Mouse (Mus musculus) layer of hippocampus, postnatal 25 days (tissue): ENCODE measurements around the gene 1810010D01Rik. TPM values are rescaled to one million over a fixed set of nuclear protein-coding genes. Genes with fewer than 3 reads are reported as not detected.
A peak's percentile ranks its signal among the peaks of the same experiment; 100 is the strongest.

Experiments used
- DNase-seq, 2 experiments: peaks; one replicate each; pipeline ENCODE4 v3.0.0; 2022; ENCODE audit warnings: mixed read lengths in 2 of 2, low spot score in 1 of 2; ENCODE audit errors: extremely low spot score in 1 of 2
- total RNA-seq, 2 experiments: library from RNA; stranded (reverse); gene quantifications; 2 replicates each; pipeline ENCODE4 v1.2.3; 2021

1810010D01Rik gene
- total RNA-seq, 2 experiments from 2014 or later = 0.44 to 1.5 TPM

DNA sequence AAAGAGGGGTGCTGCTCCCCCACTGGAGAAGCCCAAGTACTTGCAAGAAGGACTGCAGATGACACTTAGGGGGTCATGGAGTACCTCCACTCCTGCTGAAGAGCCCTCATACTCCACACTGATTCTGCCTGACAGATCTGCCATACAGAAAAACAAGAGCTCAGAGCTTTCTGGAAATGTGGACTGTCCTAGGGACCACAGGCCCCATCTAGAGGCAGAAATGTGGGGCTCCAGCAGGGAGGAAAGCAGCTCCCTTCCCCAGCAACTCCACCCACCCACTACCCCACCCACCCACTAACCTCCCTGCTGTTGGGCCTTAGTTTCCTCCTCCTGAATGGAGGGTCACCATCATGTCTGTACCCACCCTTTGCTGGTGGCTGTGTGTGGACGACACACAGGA is 8.7 kb upstream of the 1810010D01Rik start:
- DNase-seq = no peak

DNA sequence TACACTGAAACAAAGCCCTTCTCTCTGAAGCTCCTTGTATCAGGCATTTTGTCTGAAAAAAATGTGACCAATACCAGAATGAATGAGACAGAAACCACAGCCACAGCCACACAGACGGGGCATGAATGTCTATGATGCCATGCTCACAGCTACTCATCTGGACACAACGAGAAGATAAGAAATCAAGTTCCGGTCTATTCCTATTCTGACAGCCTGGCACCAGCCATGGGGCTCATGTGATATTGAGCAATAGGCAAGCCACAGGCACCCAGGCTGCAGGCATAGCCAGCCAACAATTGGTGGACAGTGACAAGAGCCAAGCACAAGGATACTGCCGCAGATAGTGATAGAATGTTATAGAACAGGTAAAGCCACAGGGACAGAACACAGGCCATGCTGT is 7.6 kb upstream of the 1810010D01Rik start:
- no peak for DNase-seq

DNA sequence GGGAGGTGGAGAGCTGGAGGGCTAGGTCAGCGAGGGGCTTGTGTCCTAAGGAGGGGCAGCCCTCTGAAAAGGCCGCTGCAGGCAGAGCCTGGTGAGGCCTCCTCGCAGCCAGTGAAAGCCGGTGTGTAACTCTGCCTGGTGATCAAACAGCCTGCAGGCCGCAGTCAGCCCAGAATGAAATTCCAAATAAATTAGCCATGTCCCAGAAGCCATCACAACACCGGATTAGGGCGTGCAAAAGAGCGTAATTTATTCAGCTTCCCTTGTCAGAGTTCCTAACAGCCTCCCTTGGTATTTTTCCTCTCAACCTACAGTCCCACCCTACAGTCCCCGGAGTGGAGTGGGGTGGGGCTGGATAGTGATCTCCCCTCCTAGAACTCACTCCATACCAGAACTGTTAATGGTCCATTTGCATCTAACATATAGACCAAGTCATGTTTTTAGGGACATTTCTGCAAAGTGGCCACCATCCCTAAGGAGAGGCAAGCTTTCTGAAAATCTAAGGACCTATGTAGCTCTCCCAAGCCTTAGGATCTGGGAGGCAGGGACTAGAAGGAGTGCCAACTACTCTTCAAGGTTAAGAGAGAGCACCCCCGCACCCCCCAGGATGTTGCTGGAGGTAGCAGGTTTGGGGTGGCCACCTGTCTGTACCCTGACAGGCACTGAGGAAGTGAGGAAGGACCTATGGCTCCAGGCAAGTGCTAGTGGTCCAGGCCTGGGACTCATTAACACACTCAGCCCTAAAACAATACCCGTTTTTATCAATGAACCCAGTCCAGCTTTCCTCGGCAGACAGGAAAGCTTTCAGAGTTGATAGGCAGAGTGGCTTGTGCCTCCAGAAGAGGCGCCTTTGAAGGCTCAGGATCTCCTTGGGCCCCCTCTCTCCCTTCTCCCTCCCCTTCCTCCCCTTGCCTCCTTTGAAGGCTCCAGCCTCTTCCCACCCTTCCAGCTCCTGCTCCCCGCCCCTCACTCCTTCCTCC is 4.1 kb upstream of the 1810010D01Rik start:
- no peak for DNase-seq

DNA sequence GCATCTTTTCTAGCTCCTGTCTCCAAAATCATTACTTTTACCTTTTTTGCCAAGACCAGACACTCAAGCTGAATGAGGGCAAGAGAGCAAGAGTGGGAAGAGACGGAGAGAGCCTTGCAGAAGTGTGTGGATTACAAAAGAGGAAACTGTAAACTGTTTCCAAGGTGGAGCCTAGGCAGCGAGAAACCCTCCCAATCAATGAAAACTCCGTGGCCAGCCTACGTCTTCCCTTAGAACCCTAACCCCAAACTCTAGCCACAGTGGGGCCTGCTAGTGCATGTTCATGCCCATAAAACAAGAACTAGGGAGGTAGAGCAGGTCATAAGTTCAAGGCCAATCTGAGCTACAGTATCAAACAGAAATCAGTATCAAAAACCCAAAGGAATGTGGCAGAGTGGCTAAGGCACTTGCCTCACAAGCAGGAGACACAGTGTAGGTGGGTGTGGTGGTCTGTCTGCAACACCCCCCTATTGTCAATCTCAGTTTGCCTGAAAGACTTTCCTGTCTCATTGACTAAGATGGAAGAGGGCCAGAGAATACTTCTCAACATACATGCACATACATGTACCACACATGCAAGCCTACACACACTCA is 2.7 kb upstream of the 1810010D01Rik start:
- no peak for DNase-seq

DNA sequence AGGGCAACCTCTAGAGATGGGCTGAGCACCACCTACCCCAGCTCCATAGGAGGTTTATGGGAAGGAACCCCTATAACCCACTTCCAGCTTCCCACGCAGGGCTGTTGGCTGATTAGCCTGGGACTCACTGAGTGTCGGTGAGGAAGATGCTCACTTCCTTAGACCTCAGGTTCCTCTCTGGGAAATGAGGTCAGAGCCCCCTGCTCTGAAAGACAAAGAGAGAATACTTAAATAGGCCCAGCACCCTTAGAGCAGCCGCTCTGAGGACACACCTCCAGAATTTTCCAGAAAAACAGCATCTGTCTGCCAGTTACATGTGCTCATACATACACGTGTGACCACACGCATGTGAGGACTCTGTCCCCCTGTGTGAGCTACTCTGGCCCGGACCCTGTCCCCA is 1.1 kb downstream of the 1810010D01Rik start:
- DNase-seq = no peak

DNA sequence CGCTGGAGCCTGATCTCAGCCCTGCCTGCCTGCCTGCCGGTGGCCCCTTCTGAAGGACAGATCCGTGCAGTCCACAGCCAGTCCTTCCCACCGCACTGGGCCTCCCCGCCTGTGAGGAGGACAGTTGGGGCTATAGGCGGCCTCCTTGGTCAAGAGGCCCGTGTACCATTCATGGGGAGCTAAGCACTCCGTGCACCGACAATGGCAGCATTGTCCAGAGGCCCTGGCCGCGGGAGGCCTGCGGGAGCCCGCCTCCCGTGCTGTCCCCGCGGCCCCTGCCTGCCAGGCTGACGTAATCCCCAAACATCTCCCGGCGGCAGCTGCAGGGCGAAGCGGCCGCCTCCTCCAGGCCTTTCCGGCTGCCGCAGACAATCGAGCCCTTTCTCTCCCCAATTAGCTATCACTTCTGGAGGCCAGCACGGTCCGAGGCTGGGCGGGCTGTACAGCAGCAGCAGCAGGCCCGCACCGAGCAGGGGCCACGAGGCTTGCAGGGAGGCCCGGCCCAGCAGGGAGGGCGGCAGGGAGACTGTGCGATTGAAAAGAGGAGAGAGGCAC is 1.8 kb downstream of the 1810010D01Rik start:
- no peak for DNase-seq

DNA sequence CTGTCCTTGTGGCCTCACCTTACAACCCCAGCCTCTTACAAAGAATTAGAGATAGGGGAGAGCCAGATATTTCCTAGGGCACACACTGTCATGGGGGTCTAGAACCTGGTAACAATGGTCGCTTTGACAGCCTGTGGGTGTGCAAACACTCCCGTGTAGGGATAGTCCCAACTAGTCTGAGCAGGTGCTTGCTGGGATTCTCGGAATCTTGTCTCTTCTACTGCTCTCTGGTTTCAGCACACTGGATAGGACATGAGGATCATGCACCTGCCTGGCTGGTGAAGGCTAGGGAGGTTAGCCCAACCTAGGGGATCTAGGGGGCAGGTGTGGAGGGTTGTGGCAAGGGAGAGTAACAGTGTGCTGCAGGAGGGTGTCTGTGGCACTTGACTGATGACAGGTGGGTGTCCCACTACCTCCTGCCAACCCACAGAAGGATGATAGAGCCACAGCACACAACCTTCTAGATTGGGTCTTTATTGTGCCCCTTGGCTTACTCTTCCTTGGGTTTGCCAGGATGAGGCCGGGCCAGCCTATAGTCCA is 2.5 kb downstream of the 1810010D01Rik start:
- DNase-seq = no peak

DNA sequence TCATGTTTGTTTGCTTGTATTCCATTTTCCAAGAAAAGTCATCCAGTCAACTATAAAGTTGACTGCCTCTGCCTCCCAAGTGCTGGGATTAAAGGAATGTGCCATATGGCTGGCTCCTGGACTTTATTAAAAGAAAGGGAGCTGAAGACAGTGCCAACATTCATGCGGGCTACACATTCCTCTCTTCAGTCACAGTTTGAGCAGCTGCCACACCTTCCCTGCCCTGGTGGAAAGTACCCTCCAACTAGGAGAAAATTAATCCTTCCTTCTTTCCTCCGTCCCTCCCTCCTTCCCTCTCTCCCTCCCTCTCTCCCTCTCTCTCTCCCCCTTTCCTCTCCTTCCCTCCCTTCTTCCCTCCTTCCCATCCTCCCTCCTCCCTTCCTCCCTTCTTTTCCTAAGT is 8.2 kb downstream of the 1810010D01Rik start:
- DNase-seq = no peak

DNA sequence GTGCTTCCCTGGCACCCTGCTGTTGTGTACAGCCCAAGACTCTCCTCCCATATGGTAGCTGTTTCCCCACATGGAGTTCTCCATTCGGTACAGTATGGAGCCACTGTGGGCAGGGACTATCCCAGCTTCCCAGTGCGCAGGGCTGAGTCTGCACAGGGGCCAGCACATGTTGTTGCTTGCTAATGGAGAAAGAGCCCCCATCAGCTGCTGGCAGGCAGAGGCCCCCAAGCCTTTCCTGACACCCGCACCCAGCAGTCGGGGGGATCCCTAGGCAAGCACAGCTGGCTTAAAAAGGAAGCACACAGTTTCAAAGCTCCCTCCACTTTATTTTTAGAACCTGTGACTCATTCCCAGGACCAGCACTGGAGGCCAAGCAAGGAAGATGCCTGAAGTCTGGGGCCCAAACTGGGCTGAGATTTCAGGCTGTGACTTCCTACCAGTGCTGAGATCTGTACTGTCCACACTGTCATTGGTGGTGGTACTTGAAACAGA is 9.7 kb downstream of the 1810010D01Rik start:
- DNase-seq = no peak

DNA sequence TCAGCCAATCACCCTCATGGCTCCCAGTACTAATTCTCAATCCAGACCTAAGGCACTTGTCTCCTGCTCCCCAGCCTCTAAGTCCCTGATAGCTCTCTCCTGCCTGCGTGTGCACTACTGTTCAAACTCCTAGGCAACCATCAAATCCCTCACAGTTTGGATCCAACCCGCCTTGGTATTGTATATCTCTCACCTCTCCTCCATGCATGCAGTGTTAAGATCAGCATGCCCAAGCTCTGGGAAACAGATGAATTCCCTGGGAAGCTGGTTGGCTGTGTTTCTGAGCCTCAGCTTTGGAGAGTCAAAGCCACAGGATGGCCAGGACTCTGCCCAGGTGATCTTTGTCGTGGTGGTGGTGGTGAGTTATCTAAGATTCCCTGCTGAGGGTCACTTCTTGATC is 10.2 kb downstream of the 1810010D01Rik start:
- DNase-seq = no peak

DNA sequence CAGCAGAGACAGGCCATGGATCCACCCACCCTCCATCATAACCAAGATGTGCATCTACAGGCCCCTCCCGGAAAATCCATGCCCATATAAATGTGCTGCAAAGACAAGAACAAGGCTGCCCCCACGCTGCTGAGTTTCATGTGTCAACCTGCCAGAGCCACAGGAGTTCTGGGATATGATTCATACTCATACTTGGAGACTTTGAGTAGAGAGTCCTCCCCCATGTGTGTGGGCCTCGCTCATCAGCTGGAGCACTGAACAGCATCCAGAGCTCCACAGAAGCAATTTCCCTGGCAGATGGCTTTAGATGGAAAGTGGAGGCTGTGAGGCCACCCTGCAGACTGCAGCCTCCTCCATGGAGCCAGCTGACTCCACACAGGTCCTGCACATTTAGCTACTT is 10.9 kb downstream of the 1810010D01Rik start:
- DNase-seq = peak in 1 of 2 experiments; percentile 39

DNA sequence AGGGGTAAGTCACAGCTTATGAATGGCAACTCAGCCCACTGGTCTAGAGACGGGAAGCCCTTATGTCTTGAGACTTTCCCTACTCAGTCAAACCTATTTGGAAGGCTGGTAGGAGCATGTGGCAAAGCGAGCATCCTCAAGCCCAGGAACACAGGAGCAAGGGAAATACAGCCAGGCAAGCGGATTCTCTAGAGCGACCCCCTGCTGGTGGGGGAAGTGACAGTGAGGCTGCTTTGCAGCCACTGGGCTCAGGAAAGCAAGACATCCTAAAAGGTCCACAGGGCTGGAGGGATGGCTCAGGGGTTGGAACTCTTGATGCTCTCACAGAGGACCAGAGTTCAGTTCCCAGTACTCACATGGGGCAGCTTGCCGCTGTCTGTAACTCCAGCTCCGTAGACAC is 11.6 kb downstream of the 1810010D01Rik start:
- no peak for DNase-seq

DNA sequence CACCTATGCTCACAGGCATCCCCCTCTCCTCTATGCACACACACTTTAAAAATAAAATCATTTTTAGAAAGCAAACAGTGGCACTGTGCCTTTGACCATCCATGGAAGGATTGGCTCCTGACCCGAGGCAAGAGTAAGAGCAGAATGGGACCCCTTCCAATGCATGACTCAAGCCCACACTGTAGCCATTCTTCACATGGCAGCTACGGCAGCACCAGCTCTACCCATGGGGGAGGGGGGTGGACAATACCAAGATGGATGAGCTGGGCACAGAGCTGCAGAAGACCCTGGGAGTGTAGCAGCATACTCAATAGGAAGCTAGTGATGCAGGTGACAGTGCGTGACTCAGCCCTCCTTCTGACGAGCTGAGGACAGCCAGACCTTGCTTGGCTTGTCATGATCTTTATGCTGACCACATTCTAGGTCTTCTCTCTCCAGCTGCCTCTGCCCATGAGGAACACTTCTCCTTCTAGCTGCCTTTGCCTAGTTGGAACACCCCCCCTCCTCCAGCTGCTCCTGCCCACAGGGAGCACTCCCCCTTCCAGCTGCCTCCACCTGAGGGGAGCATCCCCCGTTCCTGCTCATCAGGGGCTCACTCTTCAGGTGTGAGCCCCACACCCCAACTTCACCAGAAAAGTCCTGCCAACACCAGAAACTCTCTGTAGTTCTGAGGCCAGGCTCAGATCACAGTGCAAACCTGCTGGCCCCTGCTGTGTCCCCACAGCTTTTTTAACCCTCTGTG is 12.6 kb downstream of the 1810010D01Rik start:
- no peak for DNase-seq

DNA sequence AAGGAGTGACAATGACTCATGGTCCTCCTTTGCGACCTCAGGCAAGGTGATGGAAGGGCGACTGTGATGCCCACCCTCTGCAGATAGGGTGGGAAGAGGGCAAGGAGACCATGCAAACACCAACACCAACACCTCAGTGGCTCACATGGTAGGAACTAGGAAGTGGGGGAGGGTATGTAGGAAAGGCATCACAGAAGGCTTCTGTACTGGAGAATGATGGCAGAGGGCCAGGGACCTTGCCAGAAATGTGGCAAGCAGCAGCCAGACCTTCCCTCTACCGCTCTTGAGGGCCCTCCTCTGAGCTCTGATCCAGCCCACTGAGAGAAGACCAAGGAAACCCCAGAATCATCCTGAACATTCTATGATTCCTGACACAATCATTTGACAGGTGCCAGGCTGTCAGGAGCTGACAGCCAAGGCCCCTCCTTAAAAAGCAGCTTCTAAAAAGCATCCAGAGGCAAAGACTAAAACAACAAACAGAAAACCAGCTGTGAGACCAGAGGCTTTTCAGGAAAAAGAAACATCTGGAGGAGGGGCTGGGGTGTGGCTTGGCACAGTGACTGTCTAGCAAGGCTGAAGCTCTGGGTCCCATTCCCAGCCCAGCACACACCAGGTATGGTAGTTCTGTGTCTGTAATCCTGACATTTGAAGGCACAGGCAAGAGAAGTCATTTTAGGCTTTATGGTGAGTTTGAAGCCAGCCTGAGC is 13.3 kb downstream of the 1810010D01Rik start:
- DNase-seq = peak in 1 of 2 experiments; percentile 49

DNA sequence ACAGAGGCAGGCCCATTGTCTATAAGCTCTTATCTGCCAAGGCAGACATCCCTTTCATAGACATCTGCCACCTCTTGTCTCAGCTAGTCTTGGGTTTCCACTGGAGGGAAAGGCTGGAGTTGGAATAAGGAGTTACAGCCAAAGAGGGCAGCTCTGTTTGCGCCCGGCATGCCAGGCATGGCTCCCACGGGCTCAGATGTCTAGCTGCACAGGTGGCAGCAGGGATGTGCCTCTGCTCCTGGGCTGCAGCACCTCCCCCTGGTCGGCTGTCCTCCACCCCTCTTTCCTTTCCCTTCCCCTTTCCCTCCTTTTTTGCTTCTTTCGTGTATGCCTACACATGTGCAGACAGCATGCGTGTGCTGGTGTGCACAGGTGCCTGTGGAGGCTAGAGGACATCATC is 15.1 kb downstream of the 1810010D01Rik start:
- no peak for DNase-seq

DNA sequence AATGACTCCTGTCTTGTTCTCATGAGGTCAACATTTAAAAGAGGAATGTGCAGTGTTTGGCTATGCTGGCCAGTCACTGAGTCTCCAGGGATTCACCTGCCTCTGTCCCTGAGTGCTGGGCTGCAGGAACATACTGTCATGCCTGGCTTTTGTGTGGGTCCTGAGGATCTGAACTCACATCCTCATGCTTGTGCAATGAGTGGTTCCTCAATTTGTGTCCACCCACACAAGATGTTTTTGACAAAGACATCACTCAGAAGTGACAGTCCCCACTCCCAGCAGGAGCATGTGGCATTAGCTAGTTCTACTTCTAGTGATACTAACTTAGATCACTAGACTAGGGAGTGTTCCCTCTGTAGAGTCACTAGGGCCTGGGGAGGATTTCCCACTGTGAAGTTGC is 17.4 kb downstream of the 1810010D01Rik start:
- DNase-seq = no peak

DNA sequence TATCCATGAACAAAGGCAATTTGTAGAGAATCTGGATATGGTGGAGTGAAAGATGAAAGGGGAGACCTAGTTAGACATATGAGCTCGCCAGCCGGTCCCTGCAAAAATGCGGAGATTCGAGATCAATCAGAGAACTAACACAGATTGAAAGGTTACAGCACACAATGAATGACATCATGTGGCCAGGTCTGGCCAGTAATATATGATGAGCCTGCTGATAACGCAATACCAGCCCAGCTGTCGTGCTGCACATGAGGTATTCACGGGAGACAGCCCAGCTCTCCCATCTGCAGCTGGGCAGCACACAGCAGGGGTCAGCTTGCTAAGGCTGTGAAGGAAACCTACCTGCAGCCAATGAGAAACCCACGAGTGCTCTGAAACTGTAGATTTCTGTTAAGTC is 18.6 kb downstream of the 1810010D01Rik start:
- DNase-seq = no peak

DNA sequence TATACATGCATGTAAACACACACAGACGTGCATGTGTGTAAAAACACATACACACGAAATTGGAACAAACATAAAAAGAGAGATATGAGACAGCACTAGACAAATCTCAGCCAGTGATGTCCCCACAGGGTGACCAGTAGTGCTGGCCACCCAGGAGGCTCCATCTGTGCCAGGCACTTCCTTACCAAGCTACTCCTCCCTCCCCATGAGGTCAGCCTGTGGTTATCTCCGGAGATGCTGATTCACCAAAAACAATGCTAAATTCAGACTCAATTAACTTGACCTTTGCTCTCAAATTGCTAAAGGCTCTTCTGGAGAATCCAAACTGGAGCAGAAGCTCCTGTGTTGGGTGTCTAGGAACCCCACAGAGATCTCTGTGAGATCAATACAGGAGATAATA is 20.1 kb downstream of the 1810010D01Rik start:
- DNase-seq = no peak

DNA sequence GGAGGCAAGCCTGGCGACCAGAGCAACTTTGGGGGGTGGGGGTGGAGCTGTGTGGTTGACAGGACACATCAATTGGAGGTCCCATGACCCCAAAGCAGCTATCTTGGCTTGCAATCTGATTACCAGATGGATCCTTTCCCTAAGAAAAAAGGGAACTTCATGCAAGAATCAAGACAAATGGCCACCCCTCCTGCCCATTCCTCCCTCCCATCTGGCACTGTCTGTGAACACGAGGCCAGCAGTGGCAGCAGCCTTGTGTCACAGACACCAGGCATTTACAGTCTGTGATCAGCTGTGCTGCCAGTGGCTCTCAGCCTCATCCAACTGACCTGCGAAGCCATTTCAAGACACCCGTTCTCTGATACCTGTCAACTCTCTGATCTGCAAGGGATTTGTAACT is 25.5 kb downstream of the 1810010D01Rik start:
- no peak for DNase-seq
